Mouse (Mus musculus) liver, adult 2 months (tissue): Measurements from ENCODE around the gene Trmt5. TPM values are rescaled to one million over a fixed set of nuclear protein-coding genes. Genes with fewer than 3 reads are reported as not detected.
A peak's percentile ranks its signal among the peaks of the same experiment; 100 is the strongest.

Experiments
- DNase-seq: peaks from one replicate; pipeline ENCODE4 v3.0.0-alpha.2; 2011; ENCODE audit warnings: low read depth, low spot score; ENCODE audit errors: extremely low read depth
- H3K27ac ChIP-seq: fragments of 200-500 bp; replicated peaks from 2 replicates; pipeline ENCODE4 v1.5.1; 2012; ENCODE audit warnings: low read depth, mild to moderate bottlenecking, control low read depth, inconsistent platforms, low read length; ENCODE audit not compliant: insufficient read depth
- H3K27me3 ChIP-seq: fragments of 200-500 bp; 2 replicates; pipeline ENCODE4 v1.6.1; 2012; ENCODE audit warnings: mild to moderate bottlenecking, moderate library complexity, low read length, inconsistent platforms; ENCODE audit not compliant: control insufficient read depth, insufficient read depth
- H3K36me3 ChIP-seq: fragments of 200-500 bp; 2 replicates; pipeline ENCODE4 v1.6.1; 2012; ENCODE audit warnings: low read length, inconsistent platforms; ENCODE audit not compliant: control insufficient read depth, insufficient read depth
- H3K4me1 ChIP-seq: fragments of 200-500 bp; 2 replicates; pipeline ENCODE4 v1.6.1; 2011; ENCODE audit warnings: low read length; ENCODE audit not compliant: control insufficient read depth, insufficient read depth
- H3K4me3 ChIP-seq: fragments of 200-500 bp; 2 replicates; pipeline ENCODE4 v1.5.1; 2011; ENCODE audit warnings: low read depth, mild to moderate bottlenecking, control low read depth, low read length, moderate library complexity; ENCODE audit not compliant: insufficient read depth
- H3K79me2 ChIP-seq: fragments of 200-500 bp; 2 replicates; pipeline ENCODE4 v1.6.1; 2012; ENCODE audit warnings: inconsistent platforms, mild to moderate bottlenecking, low read length, moderate library complexity; ENCODE audit not compliant: control insufficient read depth, insufficient read depth
- H3K9ac ChIP-seq: fragments of 200-500 bp; 2 replicates; pipeline ENCODE4 v1.6.1; 2012; ENCODE audit warnings: low read depth, mild to moderate bottlenecking, control low read depth, inconsistent platforms, low read length
- CTCF ChIP-seq: fragments of 200-500 bp; IDR thresholded peaks from 2 replicates; pipeline ENCODE4 v1.5.1; 2011; ENCODE audit warnings: low read depth, low read length, control low read depth
- POLR2A ChIP-seq: fragments of 200-500 bp; IDR thresholded peaks from 2 replicates; pipeline ENCODE4 v1.6.1; 2011; ENCODE audit warnings: low read length, control low read depth; ENCODE audit not compliant: insufficient read depth; ENCODE audit errors: extremely low read depth
- WGBS: fragments of 180-500 bp; shearing (Covaris S2); methylation state at CpG from one replicate; pipeline ENCODE4 v1.1.7; 2018; 5-methylcytosine and 5-hydroxymethylcytosine counted together
- polyA plus RNA-seq: library from polyadenylated mRNA; depleted of rRNA; stranded (reverse); fragments of >200 nt; gene quantifications from 2 replicates; pipeline ENCODE4 v1.2.3, GENCODE M21; 2012; rRNA removed
- total RNA-seq: library from RNA; depleted of rRNA; stranded (reverse); fragments of >200 nt; gene quantifications from 2 replicates; pipeline ENCODE4 v1.2.3, GENCODE M21; 2014; rRNA removed

Trmt5 gene
- 6.0 and 8.4 TPM in 2 replicates for total RNA-seq
- 2.5 and 3.1 TPM in 2 replicates for polyA plus RNA-seq

DNA sequence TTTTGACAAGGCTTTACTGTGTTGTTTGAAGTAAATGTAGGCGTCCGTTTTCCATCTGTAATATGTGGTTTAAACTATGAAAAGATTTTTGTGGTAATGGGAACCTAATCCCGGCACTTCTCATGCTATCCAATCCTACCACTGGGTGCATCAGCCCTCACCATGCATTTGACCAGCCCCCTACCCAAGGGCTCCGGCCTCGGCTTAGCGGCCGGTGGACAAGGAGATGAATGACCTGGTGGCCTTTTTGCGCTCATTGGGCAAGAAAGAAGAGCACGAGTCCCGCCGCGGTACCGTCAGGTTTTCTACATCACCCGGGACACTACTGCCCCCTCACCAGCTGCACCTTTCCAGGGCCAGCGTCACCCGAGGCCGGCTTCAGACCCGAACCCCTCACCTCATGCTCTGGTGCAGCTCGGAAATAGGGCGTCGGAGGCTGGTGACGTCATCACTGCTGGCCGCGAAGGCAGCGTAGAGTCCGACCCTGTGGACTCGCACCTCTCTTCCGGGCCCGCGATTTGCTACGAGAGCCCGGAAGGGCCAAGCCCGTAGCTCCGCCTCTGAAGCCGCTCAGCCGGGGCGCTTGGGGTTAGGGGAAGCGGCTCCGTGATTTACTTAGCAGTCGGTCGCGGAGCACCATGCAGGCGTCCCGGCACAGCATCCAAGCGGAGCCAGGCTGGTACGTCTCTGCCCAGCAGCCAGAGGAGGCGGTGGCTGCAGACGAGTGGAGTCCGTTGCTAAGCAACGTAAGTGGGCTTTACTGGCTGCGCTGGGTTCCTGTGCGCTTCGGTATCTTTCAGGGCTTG, at the start of gene Trmt5, which contains the start of gene Slc38a6:
Trmt5 (minus strand) TSS at position 424 of the 806 bp plus-strand sequence.
Slc38a6 (plus strand) TSS at position 493 of the 806 bp plus-strand sequence.
- WGBS = under 1% methylated on average over 53 of the region's 53 CpGs
- peak; percentile 83 for DNase-seq
- Histone ChIP-seq H3K9ac (peak within 1 kb of the TSS; percentile 81), H3K4me3 (peak within 1 kb of the TSS; percentile 85), H3K4me1 (peaks cover 5% of the 10 kb centered on the region; the same call in 1 of the 2 replicates), H3K36me3 (peaks cover 5% of the 10 kb centered on the region; the same call in 1 of the 2 replicates), H3K79me2 (no peaks in the 10 kb centered on the region; the same call in 1 of the 2 replicates), H3K27me3 (no peaks in the 10 kb centered on the region), H3K27ac (peak within 1 kb of the TSS; percentile 45)
- TF ChIP-seq CTCF = no peak
- peak; percentile 67 for TF ChIP-seq POLR2A

DNA sequence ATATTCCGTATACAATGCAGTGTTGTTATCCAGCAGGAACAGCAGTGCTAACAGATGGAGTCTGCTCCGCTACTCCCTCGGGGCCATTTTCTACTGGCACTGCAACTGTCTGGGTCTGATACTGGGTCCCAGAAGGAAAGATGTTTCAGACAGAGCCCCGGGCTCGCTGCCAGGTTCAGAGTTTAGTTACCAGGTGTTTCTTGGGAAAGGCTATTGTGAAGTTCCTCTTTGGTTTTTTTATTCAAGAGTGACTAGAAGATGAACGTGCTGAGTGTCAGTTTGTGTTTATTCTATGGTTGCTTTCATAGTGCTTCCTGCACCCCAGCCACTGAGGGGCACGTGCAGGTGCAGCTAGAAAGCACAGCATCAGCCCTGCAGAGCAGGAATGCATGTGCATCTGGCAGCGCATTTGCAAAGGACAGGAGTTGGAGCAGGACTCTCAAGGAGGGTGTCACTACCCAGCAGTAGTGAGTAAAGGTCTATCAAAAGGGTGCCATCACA, 47.6 kb upstream of the Trmt5 start:
- Histone ChIP-seq H3K27me3 (no peaks in the 10 kb centered on the region), H3K4me3 (no peak overlapping the region), H3K9ac (no peak overlapping the region), H3K27ac (no peak overlapping the region), H3K79me2 (no peaks in the 10 kb centered on the region), H3K36me3 (peaks cover 3% of the 10 kb centered on the region), H3K4me1 (no peaks in the 10 kb centered on the region)
- DNase-seq = no peak
- WGBS = 84% methylated on average over 8 of the region's 8 CpGs
- no peak for TF ChIP-seq POLR2A
- TF ChIP-seq CTCF = no peak

DNA sequence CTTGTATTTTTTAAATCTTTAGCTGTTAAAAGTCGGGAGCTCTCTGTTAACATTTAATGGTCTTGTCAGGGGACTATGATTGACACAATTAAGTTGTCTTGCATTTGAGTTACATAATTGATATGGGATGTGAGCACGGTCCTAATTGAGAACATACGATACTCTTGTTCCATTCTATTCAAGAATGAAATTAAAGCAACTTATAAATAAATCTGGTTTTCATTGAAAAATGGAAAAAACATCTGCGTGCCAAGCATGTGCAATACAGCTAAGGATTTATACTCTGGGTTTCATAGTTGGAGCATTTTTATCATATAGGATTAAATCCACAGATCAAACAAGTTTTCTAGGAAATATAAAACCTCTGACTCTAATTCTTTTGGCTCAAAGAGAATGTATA, 46.2 kb upstream of the Trmt5 start:
- Histone ChIP-seq H3K27ac (no peak overlapping the region), H3K4me3 (no peak overlapping the region), H3K79me2 (no peaks in the 10 kb centered on the region), H3K27me3 (no peaks in the 10 kb centered on the region), H3K36me3 (peaks cover 3% of the 10 kb centered on the region), H3K4me1 (no peaks in the 10 kb centered on the region), H3K9ac (no peak overlapping the region)
- no peak for DNase-seq
- WGBS = 89% methylated on average over 4 of the region's 4 CpGs
- TF ChIP-seq CTCF = no peak
- no peak for TF ChIP-seq POLR2A

DNA sequence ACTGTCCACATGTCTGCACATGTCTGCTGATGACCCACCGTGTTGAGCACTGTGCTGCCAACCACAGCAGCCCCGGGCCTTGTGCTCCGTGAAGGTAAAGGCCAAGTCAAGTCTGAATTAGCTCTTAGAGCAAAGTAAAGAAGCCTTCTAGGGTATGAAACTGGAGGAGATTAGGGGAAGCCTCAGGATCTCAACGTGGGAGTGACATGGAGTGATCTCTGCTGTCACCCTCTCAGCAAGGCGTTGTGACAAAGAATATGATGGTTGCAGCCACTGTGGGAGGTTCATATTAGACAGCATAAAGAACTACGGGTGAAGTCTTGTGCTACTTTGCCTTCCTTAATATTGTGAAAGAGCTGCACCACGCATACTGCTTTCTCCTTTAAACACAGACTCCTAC, 43.7 kb upstream of the Trmt5 start:
- DNase-seq = no peak
- Histone ChIP-seq H3K27ac (no peak overlapping the region), H3K4me3 (no peak overlapping the region), H3K27me3 (no peaks in the 10 kb centered on the region), H3K4me1 (no peaks in the 10 kb centered on the region), H3K9ac (no peak overlapping the region), H3K79me2 (no peaks in the 10 kb centered on the region), H3K36me3 (peaks cover 3% of the 10 kb centered on the region)
- no peak for TF ChIP-seq POLR2A
- no peak for TF ChIP-seq CTCF
- WGBS = 91% methylated on average over 7 of the region's 7 CpGs

DNA sequence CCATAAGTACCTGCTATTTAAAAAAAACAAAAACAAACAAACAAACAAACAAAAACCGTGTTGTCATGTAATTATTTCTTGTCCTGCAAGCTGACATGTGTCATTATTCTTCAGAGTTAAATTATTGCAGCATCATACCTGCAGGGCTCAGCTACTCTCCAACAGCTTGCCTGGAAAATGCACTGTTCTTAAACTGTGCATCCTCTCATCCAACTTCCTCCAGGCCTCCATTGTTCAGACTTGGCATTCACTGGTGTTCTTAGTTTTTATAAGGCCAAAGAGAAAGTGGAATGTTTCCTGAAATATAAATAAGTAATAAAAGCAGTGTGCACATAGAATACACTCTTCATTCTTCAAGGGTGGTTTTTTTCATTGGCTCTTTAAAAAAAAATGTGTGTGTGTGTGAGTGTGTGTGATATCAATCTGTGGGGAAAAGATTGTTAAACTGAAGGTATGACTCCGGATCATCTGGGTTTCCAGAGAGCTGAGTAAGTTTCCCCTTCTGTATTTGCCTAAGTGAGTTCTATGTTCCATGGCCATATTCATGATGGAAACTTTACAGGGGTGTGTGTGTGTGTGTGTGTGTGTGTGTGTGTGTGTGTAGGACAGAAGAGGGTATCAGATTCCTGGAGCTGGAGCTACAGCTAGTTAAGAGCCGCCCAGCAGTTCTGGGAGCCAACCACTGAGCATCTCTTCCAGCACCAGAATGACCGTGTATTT, 42.1 kb upstream of the Trmt5 start:
- no peak overlapping the region for H3K9ac ChIP-seq
- TF ChIP-seq POLR2A (no peak), CTCF (no peak)
- 91% methylated on average over 4 of the region's 4 CpGs for WGBS
- peaks cover 3% of the 10 kb centered on the region for H3K36me3 ChIP-seq
- no peak overlapping the region for H3K4me3 ChIP-seq
- H3K27me3 ChIP-seq = no peaks in the 10 kb centered on the region
- no peaks in the 10 kb centered on the region for H3K4me1 ChIP-seq
- H3K79me2 ChIP-seq = no peaks in the 10 kb centered on the region
- no peak for DNase-seq
- no peak overlapping the region for H3K27ac ChIP-seq
